Mouse (Mus musculus) heart, adult 9 months (tissue): ENCODE data around the gene Ccn1.

Experiments
- DNase-seq, 2 experiments: peaks; one replicate each; pipeline ENCODE4 v3.0.0; 2022; ENCODE audit warnings: low spot score in 2 of 2

The Ccn1 gene

GRCm38 (mm10) chr3:145649852-145650202 is at the start of gene Ccn1:
Gene Ccn1 (minus strand): TSS chr3:145649981.
- DNase-seq: peak; percentile 93

GRCm38 (mm10) chr3:145693361-145693760 is 43.6 kb upstream of the Ccn1 start:
- DNase-seq: no peak

DNA sequence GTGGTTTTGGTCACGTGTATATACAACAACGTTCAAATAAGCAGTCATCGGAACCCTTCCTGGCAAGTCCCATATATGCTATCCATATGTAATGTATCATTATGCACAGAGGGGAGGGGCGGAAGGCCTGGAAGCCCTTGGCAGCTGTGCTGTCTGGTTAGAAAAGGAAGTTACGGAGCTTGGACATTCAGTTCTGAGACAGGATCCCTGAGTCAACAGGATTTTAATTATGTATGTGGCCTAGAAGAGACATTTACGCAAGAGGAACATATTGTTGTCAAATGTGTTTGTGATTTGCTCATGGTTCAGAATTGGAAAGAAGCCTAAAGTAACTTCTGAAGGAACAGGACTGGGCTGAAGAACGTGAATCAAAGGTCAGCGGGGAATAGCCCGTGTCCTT is 42.3 kb upstream of the Ccn1 start:
- peak in 1 of 2 experiments; percentile 31 for DNase-seq

DNA sequence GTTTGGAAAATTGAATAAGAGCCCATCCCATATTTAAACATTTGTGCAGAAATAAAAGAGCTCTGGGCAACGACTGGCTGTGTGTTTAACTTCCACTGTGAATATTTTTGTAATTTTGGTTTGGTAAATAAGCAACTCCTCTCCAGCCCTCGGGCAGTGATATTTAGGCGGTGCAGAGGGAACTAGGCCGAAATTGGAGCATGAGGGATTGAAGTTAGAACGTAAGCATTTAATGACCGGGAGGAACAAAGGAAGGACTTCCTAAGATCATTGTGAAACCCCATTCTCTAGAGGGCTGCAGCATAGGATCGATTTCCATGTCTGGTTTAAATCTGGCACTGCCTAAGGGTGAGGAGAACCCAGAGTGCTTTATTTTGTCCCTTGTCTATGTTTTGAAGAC is 41.6 kb upstream of the Ccn1 start:
- no peak for DNase-seq

GRCm38 (mm10) chr3:145689271-145689670 is 39.5 kb upstream of the Ccn1 start:
- no peak for DNase-seq

DNA sequence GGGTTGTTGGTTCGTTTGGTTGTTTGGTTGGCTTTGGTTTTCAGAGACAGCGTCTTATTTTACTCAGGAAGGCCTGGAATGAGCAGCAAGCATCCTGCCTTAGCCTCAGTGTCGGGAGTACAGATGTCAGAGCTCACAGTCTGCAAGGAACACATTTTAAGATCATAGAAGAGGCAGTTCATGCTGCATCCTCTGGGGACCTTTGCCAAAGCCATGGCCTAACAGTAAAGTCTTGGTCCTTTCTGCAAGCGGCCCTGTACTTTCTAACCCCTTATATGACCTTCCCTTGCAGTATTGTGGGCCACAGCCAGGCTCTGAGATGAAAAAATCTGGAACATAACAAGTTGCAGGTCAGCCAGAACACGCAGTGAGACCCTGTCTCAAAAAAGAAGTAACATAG is 38.1 kb upstream of the Ccn1 start:
- DNase-seq: no peak

DNA sequence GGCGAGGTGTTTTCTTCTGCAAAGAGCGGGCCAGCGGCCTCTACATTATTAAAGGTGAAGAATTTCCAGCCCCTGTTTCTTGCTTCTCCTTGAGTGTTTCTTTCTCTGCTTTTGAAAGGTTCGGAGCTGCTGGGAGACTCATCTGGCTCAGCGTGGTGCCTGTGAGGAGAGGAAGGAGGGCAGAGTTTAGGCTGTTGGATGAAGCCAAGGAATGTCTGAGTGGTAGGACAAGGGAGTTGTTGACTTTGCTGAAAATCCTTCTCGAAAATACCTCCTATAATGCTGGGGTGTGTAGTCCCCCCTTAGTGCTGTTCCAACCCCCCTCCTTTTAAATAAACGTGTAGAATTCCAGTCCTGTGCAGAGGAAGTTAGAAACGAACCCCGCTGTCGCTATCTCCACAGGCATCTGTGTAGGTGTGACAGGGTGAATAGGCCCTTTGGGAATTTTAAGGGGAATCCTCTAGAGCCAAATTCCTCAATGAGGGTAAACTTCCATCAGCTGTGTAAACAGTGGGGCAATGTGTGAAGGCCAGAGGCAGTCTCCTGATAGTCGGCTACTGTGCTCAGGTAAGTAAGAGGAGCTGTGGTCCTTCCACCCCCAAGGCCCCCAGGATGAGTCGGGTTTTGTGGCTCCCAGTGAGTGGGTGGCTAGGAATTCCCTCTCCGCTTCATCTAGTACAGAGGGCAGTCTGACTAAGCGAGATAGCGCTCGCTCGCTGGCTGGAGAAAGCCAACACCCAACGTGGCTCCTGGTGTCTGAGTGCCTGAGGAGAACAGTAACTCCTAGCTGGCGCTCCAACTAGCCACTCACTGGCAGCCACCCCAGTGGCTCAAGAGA is 35.0 kb upstream of the Ccn1 start:
- no peak for DNase-seq

DNA sequence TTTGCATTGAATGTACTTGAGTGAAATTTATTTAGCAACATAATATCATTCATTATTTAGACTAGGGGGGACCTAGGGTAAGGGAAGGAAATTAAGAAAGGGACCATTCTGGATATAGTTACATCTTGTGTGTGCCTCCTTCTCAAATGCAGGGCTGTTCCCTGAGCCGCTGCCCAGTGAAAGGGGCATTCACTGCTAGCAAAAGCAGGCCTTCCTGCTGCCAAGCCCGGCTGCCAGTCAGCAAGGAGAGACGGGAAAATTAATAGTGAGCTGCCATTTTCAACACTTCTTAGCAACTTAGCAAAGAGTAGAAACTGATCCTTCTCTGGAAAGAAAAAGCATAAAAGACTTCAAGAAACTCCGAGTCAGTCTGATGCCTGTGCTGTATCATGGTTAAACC is 34.4 kb upstream of the Ccn1 start:
- DNase-seq: no peak

DNA sequence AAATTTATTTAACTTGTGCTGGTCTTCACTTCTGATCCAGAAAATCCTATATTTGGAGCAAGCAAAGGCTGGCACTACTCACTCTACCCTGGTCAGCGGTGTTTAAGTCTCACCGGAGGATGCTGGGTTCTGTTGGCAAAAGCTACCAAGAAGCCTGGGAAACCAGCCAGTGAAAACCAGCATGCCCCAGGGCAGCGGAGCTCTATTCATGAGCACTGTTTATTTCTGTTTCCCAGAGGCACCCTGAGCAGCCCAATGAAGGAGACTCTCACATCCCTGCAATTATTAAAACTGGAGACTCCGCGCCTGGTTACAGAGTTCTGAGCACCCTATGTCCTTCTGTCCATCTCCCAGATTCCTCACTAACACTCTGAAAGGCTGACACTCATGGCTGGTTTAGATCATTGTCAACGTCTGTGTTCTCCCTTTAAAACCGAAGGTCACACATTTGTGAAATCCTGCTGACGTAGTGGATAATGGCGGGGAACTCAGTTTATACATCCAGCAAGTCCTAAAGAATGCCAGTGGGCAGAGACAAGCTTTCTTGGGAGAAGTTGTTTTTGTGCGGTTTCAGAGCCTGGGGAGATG is 31.7 kb upstream of the Ccn1 start:
- peak in 1 of 2 experiments; percentile 62 for DNase-seq

GRCm38 (mm10) chr3:145680686-145681085 is 30.9 kb upstream of the Ccn1 start:
- no peak for DNase-seq

GRCm38 (mm10) chr3:145676212-145676611 is 26.4 kb upstream of the Ccn1 start:
- DNase-seq: no peak

DNA sequence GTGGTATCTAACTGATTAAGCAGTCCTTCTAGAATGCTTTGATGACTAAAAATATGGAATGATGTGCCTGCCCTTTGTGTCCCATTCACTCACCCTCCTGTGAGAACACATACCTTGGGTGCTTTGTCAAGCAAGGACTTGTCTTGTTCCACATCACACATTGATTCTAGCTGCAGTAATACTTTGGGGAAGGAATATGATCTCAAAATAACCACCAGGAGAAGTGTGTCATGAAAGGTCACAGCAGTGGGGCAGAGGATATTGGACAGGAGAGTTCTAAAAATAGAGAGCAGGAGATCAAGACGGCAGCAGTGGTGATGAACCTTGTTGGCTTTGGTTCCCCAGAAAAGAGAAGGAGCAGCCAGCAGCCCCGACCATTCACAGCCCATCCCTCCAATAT is 25.0 kb upstream of the Ccn1 start:
- DNase-seq: peak in 1 of 2 experiments; percentile 31

DNA sequence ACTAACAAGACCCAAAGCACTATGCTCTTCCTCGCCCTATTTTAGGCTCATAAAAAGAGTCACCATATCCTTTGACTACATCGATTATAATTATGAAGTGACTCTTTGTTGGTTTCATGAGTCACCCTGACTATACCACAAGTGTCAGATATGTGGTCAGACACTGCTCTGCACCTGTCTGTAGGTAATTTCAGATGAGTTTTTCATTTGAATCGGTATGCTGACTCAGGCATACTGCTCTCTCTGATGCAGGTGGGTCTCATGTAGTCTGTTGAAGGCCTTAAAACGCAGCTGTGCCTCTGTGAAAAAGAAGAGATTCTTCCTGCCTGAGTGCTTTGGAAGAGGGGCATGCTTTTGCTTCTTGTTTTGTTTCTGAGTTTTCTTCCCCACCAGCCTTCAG is 16.6 kb upstream of the Ccn1 start:
- no peak for DNase-seq

GRCm38 (mm10) chr3:145656993-145657713 is 7.4 kb upstream of the Ccn1 start:
- DNase-seq: peak in 1 of 2 experiments; percentile 39

DNA sequence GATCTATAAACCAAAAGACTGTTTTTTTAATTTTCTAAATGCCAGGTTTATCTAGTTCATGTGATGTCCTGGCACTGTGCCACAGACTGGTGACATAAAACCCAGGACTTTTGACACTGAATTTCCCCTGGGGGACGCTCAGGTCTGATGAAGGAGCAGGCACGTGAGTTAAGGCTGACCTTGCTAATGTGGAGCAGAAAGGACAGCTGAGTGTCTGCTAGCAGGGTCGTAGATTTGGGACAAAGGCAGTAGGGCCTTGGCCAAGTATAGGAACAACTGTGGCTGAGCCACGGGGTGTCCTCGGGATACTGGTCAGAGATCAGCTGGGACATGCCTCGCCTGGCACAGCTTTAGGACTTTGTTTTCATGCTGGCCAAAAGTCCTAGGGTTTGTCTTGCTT is 5.2 kb upstream of the Ccn1 start:
- DNase-seq: no peak

DNA sequence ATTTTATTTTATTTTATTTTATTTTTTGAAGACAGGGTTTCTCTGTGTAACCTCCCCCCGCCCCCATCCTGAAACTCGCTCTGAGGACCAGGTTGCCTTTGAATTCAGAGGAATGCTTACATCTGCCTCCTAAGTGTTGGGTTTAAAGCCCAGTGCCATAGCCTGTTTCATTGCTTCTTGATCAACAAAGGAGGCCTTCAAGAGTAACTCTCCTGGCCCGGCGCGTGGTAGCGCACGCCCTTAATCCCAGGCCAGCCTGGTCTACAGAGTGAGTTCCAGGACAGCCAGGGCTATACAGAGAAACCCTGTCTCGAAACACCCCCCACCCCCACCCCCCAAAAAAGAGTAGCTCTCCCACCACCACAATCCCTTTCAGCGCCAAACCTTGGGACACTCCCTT is 4.2 kb upstream of the Ccn1 start:
- DNase-seq: no peak

DNA sequence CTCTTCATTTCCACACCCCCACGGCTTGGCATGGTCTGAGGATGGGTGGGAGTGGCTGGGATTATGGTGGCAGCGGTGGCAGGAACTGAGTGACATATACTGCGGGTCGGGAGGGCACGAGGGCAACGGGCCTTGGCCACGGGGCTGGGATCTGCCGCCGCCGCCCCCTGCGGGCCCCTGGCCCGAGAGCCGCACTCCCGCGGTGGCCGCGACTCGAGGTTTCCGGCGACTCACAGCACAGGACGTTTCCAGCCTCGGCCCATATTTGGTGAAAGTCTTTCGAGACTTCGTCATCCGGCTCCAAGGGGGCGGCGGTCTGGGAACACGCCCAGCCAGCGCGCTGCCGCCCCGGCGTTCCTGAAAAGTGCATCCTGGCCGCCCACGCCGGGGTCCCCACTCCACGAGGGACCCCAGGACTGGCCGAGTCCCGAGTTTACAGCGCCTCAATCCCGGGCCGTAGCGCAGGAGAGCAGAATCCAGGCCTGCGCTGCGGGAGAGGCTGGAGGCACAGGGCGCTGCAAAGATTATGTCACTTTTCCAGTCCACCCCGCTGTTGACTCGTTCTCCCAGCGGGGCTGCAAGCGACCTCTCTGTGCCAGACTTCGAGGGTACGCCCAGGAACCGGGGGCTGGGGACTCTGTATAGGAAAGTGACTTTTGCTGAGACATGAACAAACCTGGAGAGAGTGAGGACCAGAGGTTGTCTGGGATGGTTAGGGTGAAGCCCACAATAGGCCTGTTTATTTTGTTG is 3.6 kb upstream of the Ccn1 start:
- DNase-seq: peak; percentile 84 to 87

- DNase-seq: peak; percentile 49 to 55
These were observed 2.7 kb upstream of the Ccn1 start for GRCm38 (mm10) chr3:145652322-145653131.

- DNase-seq: no peak
These were observed 2.2 kb upstream of the Ccn1 start for GRCm38 (mm10) chr3:145651978-145652321.

DNA sequence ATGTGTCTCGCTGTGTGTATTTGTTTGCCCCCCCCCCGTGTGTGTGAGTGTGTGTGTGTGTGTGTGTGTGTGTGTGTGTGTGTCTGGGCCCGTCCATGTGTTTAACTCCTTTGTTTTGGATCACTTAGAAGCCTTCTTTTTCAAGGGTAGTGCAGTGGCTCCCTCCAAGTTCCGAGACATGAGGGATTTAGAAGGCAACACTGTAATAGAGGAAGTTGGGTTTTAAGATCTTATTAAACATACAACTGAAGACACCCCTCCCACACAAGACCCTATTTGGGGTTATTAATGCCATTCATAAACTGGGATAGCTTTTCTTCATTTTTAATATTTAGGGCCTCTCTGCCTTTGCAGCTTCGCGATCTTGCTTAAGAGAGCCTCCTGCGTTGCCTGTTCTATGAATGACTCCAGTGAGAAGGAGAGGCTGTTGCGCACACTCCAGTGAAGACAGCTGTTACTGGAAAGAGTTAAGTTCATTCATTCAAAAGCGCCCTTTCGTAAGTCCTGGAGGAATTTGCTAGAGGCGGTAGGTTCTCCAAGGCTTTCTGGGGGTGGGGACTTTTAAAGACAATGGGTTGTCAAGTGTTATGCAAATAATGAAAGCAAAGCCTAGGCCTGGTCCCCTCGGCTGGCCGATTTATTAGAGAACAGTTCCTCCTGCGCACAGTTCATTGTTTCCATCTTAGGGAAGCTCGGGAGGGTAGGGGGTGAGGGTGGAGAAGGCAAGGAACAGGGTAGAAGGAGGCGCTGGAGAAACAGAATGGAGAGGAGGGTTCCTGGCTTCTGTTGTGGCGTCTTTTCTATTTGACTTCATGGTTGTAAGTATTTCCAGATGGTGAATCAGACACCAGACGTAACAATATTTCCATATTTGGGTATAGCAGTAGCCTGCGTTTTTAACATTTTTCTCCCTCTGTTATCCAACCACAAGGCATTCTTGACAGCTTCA is 1.5 kb upstream of the Ccn1 start:
- peak; percentile 60 to 62 for DNase-seq
